Mouse (Mus musculus) megakaryocyte, adult 5-6 weeks (primary cell): ENCODE results near the gene Olfr1265. TPM values are rescaled to one million over a fixed set of nuclear protein-coding genes. Genes with fewer than 3 reads are reported as not detected.

Experiments used
- ATAC-seq: 2 replicates; pipeline ENCODE4 v1.8.0; 2016; ENCODE audit warnings: mild to moderate bottlenecking, inconsistent platforms; ENCODE audit not compliant: poor library complexity, severe bottlenecking
- total RNA-seq, 2 experiments: library from RNA; stranded (forward) in 1 of 2; stranded (reverse) in 1 of 2; fragments of 153-499, 151-499 nt in 1 of 2; fragments of 221-1000, 200-1000 nt in 1 of 2; gene quantifications; 2 replicates each; pipeline versions ENCODE4 v1.2.3 to v1.2.4; 2015 to 2017

Olfr1265 gene
- total RNA-seq (2015) = not detected in 2 replicates
- total RNA-seq (2017) = not detected in 2 replicates

DNA sequence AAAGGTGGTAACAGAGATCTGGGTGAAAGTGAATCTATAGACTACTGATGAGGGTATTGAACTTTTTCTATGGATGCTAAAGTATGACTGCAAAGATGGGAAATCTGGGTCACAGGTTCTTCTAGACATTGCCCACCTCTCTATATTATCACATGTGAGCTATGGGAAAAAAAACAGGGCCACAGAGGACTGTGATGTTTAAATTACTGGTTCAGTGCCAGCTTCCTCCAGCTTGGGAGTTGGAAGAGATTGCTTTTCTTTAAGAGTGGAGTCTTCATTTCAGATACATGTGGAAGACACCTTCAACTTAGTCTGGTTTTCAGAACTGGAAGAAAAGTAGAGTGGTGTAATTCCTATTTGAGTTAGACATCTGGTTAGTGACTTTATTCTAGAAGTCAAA, at the start of gene Olfr1265:
TSS of gene Olfr1265 (plus strand) at position 301 of the 400 bp plus-strand sequence.
- ATAC-seq = no peak

- no peak for ATAC-seq
Measured at GRCm38 (mm10) chr2:89990921-89991320, 44.2 kb upstream of the Olfr1265 start, which contains the start of gene Olfr1261. Gene Olfr1261, plus strand, starts transcription at chr2:89991221.

- ATAC-seq = no peak
Measured at GRCm38 (mm10) chr2:89999845-90000244, 35.3 kb upstream of the Olfr1265 start, which contains the start of gene Olfr1262. Gene Olfr1262, plus strand, starts transcription at chr2:90000145.

DNA sequence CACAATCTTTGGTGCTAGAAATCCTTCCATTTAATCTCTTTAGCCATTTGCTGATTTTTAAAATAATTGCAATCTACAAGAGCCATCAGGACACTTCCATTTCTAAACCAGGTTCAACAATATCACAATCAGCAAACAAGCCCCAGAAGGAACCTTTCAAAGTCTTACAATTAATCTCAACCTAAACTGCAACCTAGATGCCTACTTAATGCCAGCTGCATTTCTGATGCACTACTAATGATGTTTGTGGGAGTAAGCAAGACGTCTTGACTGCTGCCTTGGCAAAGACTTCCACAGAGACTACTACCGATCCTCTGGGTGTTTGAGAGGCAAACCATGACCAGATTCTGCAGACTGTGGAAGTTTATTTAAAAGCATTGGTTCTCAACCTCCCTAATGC, 23.3 kb upstream of the Olfr1265 start, which contains the start of gene Olfr1263:
TSS of gene Olfr1263 (plus strand) at position 301 of the 400 bp plus-strand sequence.
- no peak for ATAC-seq

GRCm38 (mm10) chr2:90025477-90025876, 9.7 kb upstream of the Olfr1265 start, which contains the start of gene Olfr1264:
Gene Olfr1264, minus strand, starts transcription at chr2:90025577.
- ATAC-seq = no peak

DNA sequence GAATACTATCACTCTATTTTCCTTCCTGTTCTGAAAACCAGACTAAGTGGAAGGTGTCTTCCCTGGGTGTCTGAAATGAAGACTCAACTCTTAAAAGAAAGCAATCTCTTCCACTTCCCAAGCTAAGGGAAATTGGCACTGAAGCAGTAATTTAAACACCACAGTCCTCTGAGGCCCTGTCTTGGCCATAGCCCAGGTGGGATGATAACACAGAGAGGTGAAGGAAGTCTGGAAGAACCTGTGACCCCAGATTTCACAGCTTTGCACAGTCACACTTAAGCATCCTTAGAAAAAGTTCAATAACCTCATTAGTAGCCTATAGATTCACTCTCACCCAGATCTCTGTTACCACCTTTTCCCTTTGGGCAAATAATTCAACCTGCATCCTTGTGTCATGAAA, 28.4 kb downstream of the Olfr1265 start, which contains the start of gene Olfr140:
TSS of gene Olfr140 (minus strand) at position 101 of the 400 bp plus-strand sequence.
- no peak for ATAC-seq

DNA sequence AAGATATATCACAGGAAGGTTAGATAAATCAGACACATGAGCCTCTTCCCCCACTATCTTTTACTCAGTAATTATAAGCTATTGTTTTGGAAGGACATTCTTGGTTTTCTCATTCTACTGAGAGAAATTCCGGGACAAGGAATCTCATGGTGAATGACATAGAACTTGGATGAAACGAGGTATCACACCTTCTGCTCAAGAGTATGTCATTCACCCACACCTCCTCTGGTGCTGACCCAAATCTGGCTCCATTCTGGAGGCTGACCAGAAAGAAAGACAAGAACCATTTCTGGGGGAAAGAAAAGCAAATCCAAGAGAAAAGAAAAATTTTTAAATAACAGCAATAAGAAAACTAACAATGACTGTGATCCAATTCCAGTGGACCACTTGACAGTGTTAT, 34.9 kb downstream of the Olfr1265 start:
- ATAC-seq = no peak

Other genes with a start within 250 kb of the Olfr1265 start
- gene Olfr1254, start 241.7 kb upstream of the Olfr1265 start, total RNA-seq (2015) = not detected in 2 replicates
- not detected in 2 replicates for gene Olfr1254, start 241.7 kb upstream of the Olfr1265 start, total RNA-seq (2017)
- not detected in 2 replicates for gene Olfr1255, start 223.3 kb upstream of the Olfr1265 start, total RNA-seq (2015)
- not detected in 2 replicates for gene Olfr1255, start 223.3 kb upstream of the Olfr1265 start, total RNA-seq (2017)
- gene Olfr1256, start 193.8 kb upstream of the Olfr1265 start, total RNA-seq (2015) = not detected in 2 replicates
- gene Olfr1256, start 193.8 kb upstream of the Olfr1265 start, total RNA-seq (2017) = not detected in 2 replicates
- not detected in 2 replicates for gene Olfr48, start 187.1 kb upstream of the Olfr1265 start, total RNA-seq (2015)
- gene Olfr48, start 187.1 kb upstream of the Olfr1265 start, total RNA-seq (2017) = not detected in 2 replicates
- gene Olfr1257, start 156.9 kb upstream of the Olfr1265 start, total RNA-seq (2015) = not detected in 2 replicates
- gene Olfr1257, start 156.9 kb upstream of the Olfr1265 start, total RNA-seq (2017) = not detected in 2 replicates
- not detected in 2 replicates for gene Olfr1258, start 108.0 kb upstream of the Olfr1265 start, total RNA-seq (2015)
- not detected in 2 replicates for gene Olfr1258, start 108.0 kb upstream of the Olfr1265 start, total RNA-seq (2017)
- not detected in 2 replicates for gene Olfr1259, start 86.7 kb upstream of the Olfr1265 start, total RNA-seq (2015)
- 0.04 TPM in 1 of 2 replicates, not detected in the other for gene Olfr1259, start 86.7 kb upstream of the Olfr1265 start, total RNA-seq (2017)
- not detected in 2 replicates for gene Olfr1260, start 61.0 kb upstream of the Olfr1265 start, total RNA-seq (2015)
- gene Olfr1260, start 61.0 kb upstream of the Olfr1265 start, total RNA-seq (2017) = not detected in 2 replicates
- not detected in 2 replicates for gene Olfr1261, start 44.1 kb upstream of the Olfr1265 start, total RNA-seq (2015)
- not detected in 2 replicates for gene Olfr1261, start 44.1 kb upstream of the Olfr1265 start, total RNA-seq (2017)
- not detected in 2 replicates for gene Olfr1262, start 35.2 kb upstream of the Olfr1265 start, total RNA-seq (2015)
- gene Olfr1262, start 35.2 kb upstream of the Olfr1265 start, total RNA-seq (2017) = not detected in 2 replicates
- not detected in 2 replicates for gene Olfr1263, start 23.2 kb upstream of the Olfr1265 start, total RNA-seq (2015)
- gene Olfr1263, start 23.2 kb upstream of the Olfr1265 start, total RNA-seq (2017) = not detected in 2 replicates
- not detected in 2 replicates for gene Olfr1264, start 9.8 kb upstream of the Olfr1265 start, total RNA-seq (2015)
- gene Olfr1264, start 9.8 kb upstream of the Olfr1265 start, total RNA-seq (2017) = not detected in 2 replicates
- not detected in 2 replicates for gene Olfr140, start 28.3 kb downstream of the Olfr1265 start, total RNA-seq (2015)
- gene Olfr140, start 28.3 kb downstream of the Olfr1265 start, total RNA-seq (2017) = not detected in 2 replicates
- not detected in 2 replicates for gene Olfr1269, start 86.1 kb downstream of the Olfr1265 start, total RNA-seq (2015)
- not detected in 2 replicates for gene Olfr1269, start 86.1 kb downstream of the Olfr1265 start, total RNA-seq (2017)
- gene Olfr32, start 107.0 kb downstream of the Olfr1265 start, total RNA-seq (2015) = not detected in 2 replicates
- not detected in 2 replicates for gene Olfr32, start 107.0 kb downstream of the Olfr1265 start, total RNA-seq (2017)
- not detected in 2 replicates for gene Olfr1270, start 117.8 kb downstream of the Olfr1265 start, total RNA-seq (2015)
- not detected in 2 replicates for gene Olfr1270, start 117.8 kb downstream of the Olfr1265 start, total RNA-seq (2017)
- gene Olfr1506, start 189.2 kb downstream of the Olfr1265 start, total RNA-seq (2015) = not detected in 2 replicates
- 0.07 TPM in 1 of 2 replicates, not detected in the other for gene Olfr1506, start 189.2 kb downstream of the Olfr1265 start, total RNA-seq (2017)
- not detected in 2 replicates for gene Olfr142, start 222.3 kb downstream of the Olfr1265 start, total RNA-seq (2015)
- not detected in 2 replicates for gene Olfr142, start 222.3 kb downstream of the Olfr1265 start, total RNA-seq (2017)
- not detected in 2 replicates for gene Olfr1271, start 235.7 kb downstream of the Olfr1265 start, total RNA-seq (2015)
- not detected in 2 replicates for gene Olfr1271, start 235.7 kb downstream of the Olfr1265 start, total RNA-seq (2017)